Mouse (Mus musculus) spleen, adult 2 months (tissue): Measurements from ENCODE around the gene Klf15.

ENCODE experiments used
- CTCF ChIP-seq: fragments of 200-500 bp; IDR thresholded peaks from 2 replicates; pipeline ENCODE4 v1.5.1; 2011; ENCODE audit warnings: mild to moderate bottlenecking, inconsistent platforms; ENCODE audit not compliant: insufficient read depth, insufficient read length, insufficient replicate concordance; ENCODE audit errors: extremely low read depth
- POLR2A ChIP-seq: fragments of 200-500 bp; IDR thresholded peaks from 2 replicates; pipeline ENCODE4 v1.6.1; 2011; ENCODE audit warnings: low read depth, low read length, inconsistent platforms

DNA sequence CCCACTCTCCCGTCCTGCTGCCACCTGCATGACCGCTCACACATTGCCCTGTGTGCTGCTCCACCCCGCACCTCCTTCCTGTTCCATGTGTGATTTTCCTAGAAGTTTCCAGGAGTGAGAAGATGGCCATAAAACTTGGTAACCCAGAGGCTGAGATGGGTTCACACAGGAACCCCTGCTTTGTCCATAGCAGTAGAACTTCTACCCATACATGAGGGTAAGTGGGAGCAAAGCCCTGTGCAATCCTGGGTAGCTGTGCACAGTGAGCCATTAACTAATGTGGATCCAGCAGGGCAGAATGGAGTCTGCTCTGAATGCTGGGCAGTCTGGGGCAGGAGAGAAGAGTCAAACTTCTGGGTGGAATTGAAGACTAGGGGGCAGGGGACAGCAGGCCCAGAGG is 32.2 kb downstream of the Klf15 start:
- TF ChIP-seq POLR2A (no peak), CTCF (no peak)
